Mouse (Mus musculus) fat pad, adult 2 months (tissue): ENCODE measurements around the gene Inf2.
A peak's percentile ranks its signal among the peaks of the same experiment; 100 is the strongest.

Experiments
- DNase-seq: peaks from one replicate; pipeline ENCODE4 v3.0.0-alpha.2; 2011; ENCODE audit warnings: low read depth, low spot score; ENCODE audit errors: extremely low read depth

Gene Inf2

DNA sequence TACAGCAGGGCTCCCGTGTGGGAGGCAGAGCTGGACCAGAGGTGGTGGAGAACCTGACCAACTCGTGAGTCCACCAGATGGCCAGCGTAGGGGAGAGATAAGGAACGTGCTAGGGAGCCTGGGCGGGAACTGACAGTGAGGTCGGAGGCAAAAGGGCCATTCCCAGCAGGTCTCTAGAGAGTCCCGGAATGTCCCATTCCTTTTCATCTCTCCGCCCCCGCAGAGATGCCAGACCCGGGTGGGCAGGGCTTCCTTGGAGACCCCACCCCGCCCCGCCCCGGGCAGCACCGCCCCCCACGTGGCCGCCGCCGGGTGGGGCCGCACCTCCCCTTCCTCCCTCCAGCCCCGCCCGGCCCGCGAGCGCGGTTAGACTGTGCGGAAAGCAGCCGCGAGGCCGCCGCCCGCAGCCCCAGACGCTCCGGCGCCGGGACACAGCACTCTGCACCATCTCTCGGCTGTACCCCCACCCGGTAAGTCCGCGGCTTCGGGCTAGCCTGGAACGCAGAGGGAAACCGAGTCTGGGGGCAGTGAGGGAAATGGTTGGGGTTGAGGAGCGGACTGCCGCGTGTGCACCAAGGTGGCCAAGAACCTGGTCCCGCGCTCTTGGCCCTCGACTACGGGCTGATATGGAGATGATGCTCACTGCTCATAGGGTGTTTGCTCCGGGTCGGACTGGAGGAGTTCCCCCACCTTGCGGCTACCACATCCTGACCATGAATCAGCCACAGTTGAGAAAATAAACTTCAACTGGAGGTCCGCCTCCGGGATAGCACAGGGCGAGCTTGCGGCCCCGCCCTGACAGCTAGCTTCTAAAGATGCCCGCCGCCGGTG is at the start of gene Inf2:
Inf2 (plus strand) TSS at position 359 of the 831 bp plus-strand sequence.
- DNase-seq = no peak

DNA sequence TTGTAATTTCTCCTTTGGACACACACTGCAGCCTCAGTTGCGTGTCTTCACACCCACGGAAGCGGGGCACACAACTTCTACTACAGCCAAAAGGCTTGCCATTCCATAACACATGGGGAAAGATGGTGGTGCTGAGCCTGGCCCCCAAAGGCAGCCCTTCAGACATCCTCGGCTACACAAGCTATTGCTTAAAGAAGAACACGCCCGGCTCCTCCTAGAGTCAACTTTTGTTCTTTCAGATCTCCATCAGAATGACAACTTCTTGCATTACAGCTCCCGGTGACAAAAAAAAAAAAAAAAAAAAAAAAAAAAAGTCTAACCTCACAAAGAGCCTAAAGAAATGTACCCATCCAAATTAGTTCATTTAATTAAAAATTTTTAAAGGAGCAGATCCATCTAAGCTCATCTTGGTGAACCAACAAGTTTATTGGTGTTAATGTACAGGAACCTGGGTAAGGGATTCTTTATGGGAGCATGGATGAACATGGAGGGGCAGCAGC is 49.1 kb upstream of the Inf2 start:
- no peak for DNase-seq

DNA sequence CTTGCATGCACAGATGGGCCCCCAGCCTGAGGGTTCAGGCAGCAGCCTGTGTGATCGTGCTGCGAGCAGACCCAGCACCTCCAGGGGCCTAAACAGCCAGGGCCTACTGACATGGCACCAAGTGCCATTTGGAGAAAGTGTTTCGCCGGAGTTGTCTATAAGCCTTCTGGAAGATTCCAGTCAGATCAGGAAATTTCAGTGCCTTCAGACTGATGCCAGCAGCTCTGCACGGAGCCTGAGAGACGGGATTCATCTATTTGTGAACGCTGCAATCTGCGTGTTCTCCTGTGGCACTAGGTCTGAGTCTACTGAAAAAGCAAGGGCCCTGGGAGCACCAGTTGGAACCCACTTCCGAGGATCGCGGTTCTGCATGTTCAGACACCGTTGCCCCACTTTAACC is 48.3 kb upstream of the Inf2 start:
- DNase-seq = no peak

DNA sequence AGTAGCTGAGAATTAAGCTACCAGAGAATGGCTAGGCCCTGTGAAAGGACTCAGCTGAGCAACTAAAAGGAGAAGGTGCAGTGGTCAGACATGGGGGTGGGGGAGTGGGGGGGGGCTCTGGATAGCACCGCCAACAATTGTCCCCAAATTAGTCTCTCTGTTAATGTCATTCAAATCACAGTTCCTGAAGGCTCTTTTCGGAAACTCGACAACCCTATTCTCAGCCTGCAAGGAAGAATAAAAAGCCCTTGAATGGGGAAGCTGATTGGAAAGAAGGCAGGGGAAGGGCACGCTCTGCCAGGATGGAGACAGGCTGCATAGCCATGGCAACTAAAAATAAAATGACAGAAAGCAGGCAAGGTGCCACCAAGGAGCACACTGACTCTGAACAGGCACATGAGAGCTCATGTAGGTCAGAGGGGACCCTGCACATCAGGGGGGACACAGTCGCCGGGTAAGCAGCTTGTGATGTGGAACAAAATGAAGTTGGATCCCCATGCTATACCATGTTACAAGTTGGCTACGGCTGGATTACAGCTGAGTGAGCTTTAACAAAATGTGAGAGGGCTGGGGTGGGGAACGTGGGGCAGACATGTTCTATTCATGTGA is 47.0 kb upstream of the Inf2 start:
- no peak for DNase-seq

DNA sequence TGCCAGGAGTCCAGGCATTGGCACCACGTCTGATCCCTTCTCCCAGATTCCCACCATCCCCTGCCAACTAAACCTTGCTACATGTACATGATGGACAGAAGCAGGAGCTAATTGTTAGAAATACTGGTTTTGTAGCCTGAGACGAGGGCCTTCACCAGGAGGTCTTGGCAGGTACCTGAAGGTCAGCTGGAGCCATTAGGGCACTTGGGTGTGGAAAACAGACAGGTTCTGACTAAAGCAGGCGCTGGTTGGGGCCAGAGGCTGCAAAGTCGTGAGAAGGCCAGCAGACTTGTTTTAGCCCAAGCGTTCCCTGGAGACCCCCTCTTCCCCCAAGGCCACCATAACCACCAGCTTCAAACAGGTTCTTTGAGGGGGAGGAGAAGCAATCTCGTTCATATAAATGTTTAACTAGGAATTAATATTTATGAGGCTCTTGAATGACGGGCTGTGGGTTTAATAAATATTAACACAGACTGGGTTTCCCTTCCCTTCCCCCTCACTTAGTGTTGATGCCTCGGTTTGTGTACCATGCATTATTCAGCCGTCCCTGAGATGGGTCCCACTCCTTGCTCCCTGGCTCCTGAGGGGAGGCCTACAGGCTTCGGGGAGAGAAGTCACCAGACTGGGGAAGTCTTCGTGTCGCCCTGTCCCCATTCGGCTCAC is 46.2 kb upstream of the Inf2 start:
- no peak for DNase-seq

DNA sequence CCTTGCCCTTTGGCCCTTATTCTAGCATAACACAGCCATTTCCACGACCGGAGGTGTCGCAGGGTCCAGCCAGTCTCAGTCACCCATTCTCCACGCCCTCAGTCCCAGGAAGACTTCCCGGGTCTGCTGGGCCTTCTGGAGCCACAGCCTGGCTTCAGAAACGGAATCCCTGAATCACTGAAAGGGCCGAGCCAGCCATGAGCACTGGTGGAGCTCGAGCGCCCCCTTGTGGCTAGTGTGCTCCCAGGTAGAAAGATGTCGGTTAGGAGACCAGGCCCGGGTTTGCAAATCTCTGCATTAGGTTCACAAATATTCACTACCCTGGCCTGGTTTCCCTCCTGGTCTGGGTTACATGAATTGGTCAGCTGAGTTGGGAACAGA is 45.7 kb upstream of the Inf2 start:
- DNase-seq = no peak

DNA sequence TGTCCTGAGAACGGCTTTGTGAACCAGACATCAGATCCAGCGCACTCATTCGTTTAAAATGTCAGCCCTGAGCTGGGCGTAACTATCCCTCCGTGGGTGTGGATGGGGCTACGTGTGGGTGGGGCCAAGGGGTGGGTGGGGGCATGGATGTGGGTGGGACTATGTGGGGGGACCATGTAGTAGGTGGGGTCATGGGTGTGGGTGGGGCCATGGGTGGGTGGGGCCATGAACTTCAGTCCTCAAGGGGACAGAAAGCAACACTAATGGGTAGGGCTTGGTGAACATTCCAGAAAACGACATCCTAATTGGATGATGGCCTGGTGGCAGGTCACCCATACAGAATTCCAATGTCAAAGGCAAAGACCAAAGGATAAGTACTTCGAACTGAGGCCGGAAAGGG is 44.6 kb upstream of the Inf2 start:
- no peak for DNase-seq

DNA sequence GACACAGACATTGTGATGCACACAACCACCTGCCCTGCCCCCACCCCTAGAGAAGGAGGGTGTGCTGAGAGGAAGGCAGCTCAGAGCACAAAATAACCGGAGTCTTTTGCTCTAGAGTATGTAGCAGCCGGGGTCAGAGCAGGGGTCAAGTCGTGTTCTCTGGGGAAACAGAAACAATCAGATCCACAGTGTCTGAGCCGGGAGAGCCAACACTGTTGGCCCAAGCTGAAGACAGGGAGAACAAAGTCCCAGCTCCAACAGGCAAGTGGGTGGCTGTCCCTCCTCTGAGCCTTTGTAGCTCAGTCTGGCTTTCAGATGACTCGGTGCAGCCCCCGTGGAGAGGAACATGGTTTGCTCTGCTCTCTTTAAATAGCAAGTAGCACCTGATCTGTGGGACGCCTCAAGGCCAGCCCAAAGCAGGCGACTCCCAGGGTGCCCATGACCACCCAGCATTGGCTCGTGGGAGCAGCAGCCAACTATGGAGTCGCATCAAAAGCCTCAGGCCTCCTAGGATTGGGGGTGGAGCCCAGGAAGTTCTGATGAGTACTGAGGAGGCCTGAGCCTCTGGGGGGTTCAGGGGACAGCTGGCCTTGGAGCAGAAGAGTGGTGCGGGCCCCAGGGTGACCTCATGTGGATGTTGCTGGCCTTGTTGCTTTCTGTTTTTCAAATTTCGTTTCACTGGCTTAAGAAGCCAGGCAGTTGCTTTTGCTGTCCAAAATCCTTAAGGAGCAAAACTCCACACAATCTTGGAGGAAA is 43.5 kb upstream of the Inf2 start:
- DNase-seq = no peak

DNA sequence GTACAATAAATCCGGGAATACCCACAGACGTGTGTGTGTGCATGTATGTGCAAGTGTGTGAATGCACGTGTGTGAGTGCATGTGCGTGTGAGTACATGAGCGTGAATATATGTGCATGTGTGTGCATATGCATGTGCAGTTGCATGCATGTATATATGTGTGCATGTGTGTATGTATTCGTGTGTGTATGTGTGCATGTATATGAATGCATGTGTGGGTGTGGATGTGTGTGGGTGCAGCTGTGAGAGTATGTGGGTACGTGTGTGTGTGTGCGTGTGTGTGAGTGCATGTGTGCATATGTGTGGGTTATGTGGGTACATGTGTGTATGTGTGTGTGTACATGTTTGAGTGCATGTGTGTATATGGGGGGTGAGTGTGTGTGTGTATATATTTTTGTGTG is 42.5 kb upstream of the Inf2 start:
- no peak for DNase-seq

DNA sequence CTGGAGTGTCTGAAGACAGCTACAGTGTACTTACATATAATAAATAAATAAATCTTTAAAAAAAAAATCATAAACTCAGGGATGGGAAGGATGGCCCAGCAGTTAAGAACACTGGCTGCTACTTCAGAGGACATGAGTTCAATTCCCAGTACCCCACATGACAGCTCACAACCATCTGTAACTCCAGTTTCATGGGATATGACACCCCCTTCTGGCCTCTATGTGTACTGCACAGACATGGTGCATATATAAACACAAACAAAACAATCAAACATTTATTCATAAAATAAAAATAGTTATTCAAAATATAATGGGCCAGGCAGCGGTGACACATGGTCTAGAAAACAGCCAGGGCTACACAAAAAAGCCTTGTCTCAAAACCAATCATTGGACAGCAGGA is 39.3 kb upstream of the Inf2 start:
- no peak for DNase-seq

DNA sequence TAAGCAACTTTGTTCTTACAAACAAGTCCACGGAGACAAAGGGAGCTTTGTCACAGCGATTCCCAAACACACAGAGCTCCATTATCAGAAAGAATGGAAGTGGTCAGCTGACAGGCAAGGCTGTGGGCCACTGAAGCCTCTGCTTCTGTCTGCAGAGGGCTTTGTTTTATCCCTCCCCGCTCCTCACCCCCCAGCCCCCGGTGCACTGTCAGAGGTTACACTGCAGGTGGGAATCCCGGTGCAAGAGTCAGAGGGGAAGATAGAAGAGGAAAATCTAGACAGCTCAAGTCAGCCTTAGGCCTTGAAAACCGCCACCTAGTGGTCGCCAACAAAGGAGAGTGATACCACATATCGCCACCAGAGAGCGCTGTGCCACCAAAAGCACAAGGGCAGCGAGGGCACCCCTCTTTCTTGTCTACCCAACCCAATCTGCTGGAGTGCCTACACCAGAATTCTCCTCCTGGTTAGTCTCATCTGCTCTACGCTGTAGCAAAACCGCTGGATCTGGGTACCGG is 36.7 kb upstream of the Inf2 start:
- no peak for DNase-seq

DNA sequence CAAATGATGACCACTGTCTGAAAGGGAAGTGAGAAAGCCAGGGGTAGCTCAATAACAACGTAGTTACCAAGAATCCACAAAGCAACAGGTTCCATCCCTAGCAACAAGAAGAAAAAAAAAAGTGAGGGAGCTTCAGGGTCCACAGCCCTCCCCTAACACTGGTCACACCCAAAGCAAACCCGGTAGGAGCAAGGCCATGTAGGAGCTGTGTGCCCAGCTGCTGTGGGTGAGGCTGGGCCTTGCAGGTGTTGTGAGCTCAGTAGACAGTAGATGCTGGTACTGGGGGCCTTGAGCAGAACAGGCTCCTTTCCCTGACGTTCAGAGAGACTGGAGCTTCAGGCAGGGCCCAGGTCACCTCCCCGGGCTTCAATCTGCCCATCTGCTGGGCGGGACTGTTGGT is 36.1 kb upstream of the Inf2 start:
- no peak for DNase-seq

DNA sequence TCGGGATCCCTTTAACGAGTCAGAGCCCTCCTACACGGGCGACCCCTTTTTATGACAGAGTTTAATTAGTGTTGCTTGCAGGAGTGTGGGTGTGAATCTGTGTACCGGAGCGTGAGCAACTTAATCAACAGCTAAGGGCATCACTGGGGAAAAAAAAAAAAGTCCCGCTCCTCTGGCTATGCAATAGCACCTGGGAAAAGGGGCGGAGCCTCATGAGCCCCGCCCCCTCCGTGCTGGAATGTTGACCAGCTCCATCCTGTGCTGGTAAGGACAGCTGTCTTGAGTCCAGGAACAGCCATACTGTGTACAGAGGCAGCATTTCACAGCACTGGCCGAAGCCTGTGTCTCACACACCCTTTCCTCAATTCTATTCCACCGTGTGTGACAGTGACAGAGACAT is 33.7 kb upstream of the Inf2 start:
- DNase-seq = no peak

DNA sequence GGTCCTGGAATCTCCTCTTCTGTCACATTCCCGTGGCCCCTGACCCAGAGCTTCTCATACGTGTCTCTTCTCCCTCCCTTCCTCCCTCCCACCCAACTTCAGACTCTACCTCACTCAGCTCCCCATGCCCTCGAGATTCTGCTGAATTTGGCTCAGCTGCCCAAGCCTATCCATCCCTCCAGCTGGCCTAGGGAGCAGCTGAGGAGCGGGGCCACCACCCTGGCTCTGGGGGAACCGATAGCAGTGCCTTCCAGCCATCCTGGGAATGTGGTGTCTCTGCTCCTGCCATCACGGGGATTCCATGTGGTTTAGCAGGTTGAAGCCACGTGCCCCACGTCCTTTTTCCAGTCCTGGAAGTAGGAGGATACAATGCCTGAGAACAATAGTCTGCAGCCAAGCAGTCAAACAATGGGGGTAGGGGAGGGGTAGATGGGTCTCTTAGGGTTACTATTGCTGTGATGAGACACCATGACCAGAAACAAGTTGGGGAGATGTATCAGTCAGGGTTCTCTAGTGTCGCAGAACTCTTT is 32.0 kb upstream of the Inf2 start:
- DNase-seq = no peak

DNA sequence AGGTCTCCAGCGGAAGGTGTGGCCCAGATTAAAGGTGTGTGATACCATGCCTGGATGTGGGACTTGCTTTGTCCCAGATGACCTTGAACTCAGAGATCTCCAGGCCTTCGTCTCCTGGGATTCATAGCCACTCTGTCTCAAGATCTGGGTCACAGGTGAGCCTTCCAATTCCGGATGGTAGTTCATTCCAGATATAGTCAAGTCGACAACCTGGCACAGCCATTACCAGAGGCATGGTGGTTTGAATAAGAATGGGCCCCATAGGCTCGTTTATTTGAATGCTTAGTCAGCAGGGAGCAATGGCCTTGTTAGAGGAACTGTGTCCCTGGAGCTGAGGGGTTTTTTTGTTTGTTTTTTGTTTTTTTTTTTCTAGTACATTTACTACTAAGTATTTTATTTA is 31.4 kb upstream of the Inf2 start:
- DNase-seq = no peak

DNA sequence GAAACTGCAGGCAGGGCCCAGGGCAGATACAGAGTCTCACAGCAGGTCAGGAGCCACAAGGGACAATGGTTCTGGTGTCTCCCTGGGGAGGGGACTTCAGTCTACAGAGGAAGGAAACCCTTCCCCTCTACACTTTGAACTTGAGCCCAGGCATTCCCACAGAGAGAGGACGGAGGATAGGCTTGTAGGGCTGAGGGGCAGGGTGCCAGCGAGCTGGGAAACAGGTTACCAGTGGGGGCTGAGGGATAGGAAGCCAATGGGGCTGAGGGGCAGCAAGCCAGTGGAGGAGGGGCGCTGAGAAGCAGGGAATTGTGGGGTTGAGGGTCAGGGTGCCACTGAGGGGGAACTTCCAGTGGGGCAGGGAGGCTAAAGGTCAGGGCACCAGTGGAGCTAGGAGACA is 29.4 kb upstream of the Inf2 start:
- DNase-seq = no peak

DNA sequence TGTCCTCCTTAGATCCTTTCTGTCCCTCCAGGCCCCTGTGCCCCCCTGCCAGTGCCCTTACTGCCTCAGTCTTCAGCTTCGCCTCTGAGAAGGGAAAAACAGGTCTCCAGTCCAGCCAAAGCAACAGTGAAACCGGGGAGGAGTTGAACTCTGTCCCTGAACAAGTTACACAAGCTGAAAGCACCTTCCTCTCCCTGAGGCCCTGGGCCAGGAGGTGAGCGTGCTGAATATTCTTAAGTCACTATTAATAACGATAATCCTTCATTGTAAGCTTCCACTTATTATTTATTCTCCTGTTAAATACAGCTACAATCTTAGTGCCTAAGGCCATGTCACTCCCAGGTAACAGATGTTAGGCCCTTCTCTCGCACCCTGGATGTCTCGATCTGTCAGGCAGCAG is 28.9 kb upstream of the Inf2 start:
- peak; percentile 61 for DNase-seq

DNA sequence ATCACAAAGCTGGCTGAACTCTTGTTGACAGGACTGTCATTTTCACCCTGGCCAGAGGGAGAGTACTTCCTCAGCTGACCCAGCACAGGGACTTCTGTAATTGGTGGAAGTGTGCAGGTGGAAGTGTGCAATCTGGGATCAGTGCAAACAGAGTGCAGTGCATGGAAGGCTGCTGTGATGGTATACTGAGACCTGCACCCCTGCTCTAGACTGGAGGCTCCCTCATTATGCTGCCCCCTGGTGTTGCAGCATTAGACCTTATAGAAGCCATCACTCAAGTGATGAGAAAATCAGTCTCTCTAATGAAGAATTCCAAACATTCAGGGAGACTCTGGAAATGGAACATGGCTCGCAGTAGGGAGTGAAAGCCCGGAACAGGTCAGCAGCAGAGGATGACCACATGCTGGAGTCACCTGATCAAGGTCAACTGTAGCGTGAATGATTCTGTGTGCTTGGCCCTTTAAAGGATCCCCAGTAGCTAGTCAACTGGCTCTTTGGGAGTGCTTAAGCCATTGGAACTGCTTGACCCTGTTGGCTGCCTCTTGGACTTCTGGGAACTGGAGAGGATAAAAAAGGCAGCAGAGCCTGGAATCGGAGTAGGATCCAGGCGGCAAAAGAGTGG is 28.3 kb upstream of the Inf2 start:
- no peak for DNase-seq

DNA sequence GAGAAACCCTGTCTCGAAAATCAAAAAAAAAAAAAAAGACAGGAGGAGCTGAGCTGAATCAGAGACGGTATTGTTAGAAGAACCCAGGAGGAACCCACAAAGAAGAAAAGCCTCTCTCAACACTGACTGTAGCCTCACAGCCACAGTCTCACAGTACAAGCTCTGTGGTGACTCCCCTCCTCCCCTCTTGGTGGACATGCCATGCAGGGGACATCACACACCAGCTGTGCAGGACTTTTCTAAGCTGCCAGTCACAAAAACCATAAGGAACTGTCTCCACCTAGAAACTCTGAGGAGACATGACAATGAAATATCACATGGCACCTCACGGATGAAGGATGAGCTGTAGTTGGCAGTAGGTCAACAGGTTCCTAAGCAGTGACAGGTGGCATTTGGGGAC is 27.4 kb upstream of the Inf2 start:
- DNase-seq = no peak

DNA sequence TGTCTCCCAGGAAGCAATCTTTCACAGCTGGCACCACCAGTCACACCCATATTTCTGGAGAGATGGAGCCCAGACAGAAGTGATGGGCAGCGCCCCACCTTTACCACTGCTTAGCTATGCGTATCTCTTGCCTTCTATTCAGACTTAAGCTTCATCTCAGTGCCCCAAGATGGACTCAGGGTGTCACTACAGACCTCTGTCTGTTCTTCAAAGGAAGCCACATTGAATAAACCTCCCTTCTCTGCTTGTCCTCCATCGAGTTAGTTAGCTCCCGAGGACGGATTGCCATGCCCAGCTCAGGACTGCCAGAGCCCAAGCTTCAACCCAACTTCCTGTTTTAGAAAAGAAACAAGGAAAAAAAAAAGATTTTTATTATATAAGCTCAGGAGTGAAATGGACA is 26.1 kb upstream of the Inf2 start:
- DNase-seq = no peak

DNA sequence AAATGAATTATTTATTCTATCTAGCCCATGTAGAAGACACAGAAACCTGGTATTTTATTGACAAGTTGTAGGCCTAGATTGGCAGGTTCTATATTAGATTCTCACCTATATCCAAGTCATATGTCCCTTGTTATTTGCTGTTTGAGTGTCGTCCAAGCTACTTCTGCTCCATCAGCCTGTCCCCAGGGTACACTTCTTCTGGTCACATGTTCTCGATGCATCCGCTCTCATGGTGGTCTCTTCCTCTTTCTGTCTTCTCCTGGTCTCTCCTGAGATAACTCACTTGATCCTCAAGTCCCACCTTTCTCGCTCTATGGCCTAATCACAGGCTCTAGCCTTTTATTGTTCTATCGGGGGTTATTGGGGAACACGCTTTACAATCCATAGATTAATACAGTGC is 25.6 kb upstream of the Inf2 start:
- DNase-seq = no peak
